Mouse (Mus musculus): ENCODE data around the gene Sc5d.

Sc5d gene

GRCm38 (mm10) chr9:42264145-42264544 is at the start of gene Sc5d:
TSS of gene Sc5d (minus strand) at chr9:42264256.
- DNase-seq (ENCODE audit: low spot score in 2 of 2), result peak; percentile 88 to 95

- DNase-seq (ENCODE audit: low spot score in 2 of 2), result no peak
Measured at GRCm38 (mm10) chr9:42311311-42311710, 47.3 kb upstream of the Sc5d start.

- DNase-seq (ENCODE audit: low spot score in 2 of 2), result no peak
Measured at GRCm38 (mm10) chr9:42303894-42304293, 39.8 kb upstream of the Sc5d start.

GRCm38 (mm10) chr9:42301082-42301633 is 37.1 kb upstream of the Sc5d start:
- no peak for DNase-seq (ENCODE audit: low spot score in 2 of 2)

GRCm38 (mm10) chr9:42296297-42296922 is 32.4 kb upstream of the Sc5d start:
- DNase-seq (ENCODE audit: low spot score in 2 of 2), result no peak

GRCm38 (mm10) chr9:42294131-42294530 is 30.1 kb upstream of the Sc5d start:
- DNase-seq (ENCODE audit: low spot score in 2 of 2), result no peak

GRCm38 (mm10) chr9:42293596-42293995 is 29.5 kb upstream of the Sc5d start:
- no peak for DNase-seq (ENCODE audit: low spot score in 2 of 2)

GRCm38 (mm10) chr9:42293051-42293450 is 29.0 kb upstream of the Sc5d start:
- DNase-seq (ENCODE audit: low spot score in 2 of 2), result no peak

GRCm38 (mm10) chr9:42279676-42280075 is 15.6 kb upstream of the Sc5d start:
- DNase-seq (ENCODE audit: low spot score in 2 of 2), result no peak

- no peak for DNase-seq (ENCODE audit: low spot score in 2 of 2)
Measured at GRCm38 (mm10) chr9:42278046-42278445, 14.0 kb upstream of the Sc5d start.

- no peak for DNase-seq (ENCODE audit: low spot score in 2 of 2)
Measured at GRCm38 (mm10) chr9:42277606-42278005, 13.6 kb upstream of the Sc5d start.

GRCm38 (mm10) chr9:42277162-42277561 is 13.1 kb upstream of the Sc5d start:
- no peak for DNase-seq (ENCODE audit: low spot score in 2 of 2)

- DNase-seq (ENCODE audit: low spot score in 2 of 2), result no peak
Measured at GRCm38 (mm10) chr9:42275761-42276145, 11.7 kb upstream of the Sc5d start.

GRCm38 (mm10) chr9:42275027-42275760 is 11.1 kb upstream of the Sc5d start:
- no peak for DNase-seq (ENCODE audit: low spot score in 2 of 2)

- no peak for DNase-seq (ENCODE audit: low spot score in 2 of 2)
Measured at GRCm38 (mm10) chr9:42273682-42274296, 9.7 kb upstream of the Sc5d start.

GRCm38 (mm10) chr9:42273174-42273573 is 9.1 kb upstream of the Sc5d start:
- DNase-seq (ENCODE audit: low spot score in 2 of 2), result no peak

GRCm38 (mm10) chr9:42272690-42273089 is 8.6 kb upstream of the Sc5d start:
- no peak for DNase-seq (ENCODE audit: low spot score in 2 of 2)

- DNase-seq (ENCODE audit: low spot score in 2 of 2), result no peak
Measured at GRCm38 (mm10) chr9:42271456-42271855, 7.4 kb upstream of the Sc5d start.

- DNase-seq (ENCODE audit: low spot score in 2 of 2), result no peak
Measured at GRCm38 (mm10) chr9:42270617-42271016, 6.6 kb upstream of the Sc5d start.

- DNase-seq (ENCODE audit: low spot score in 2 of 2), result no peak
Measured at GRCm38 (mm10) chr9:42270081-42270480, 6.0 kb upstream of the Sc5d start.

GRCm38 (mm10) chr9:42268371-42268770 is 4.3 kb upstream of the Sc5d start:
- no peak for DNase-seq (ENCODE audit: low spot score in 2 of 2)

GRCm38 (mm10) chr9:42265309-42265708 is 1.3 kb upstream of the Sc5d start:
- no peak for DNase-seq (ENCODE audit: low spot score in 2 of 2)

GRCm38 (mm10) chr9:42263709-42264111 is 346 bp downstream of the Sc5d start:
- peak in 1 of 2 experiments; percentile 24 for DNase-seq (ENCODE audit: low spot score in 2 of 2)
